Mouse (Mus musculus) effector memory CD4-positive, alpha-beta T cell, adult 5 months (primary cell): ENCODE data around the gene Smim6. TPM values are rescaled to one million over a fixed set of nuclear protein-coding genes. Genes with fewer than 3 reads are reported as not detected.

ENCODE experiments used
- polyA plus RNA-seq: library from polyadenylated mRNA; unstranded; fragments of 100-300 nt; shearing (Covaris generic); gene quantifications from one replicate; pipeline ENCODE4 v1.2.1, GENCODE M21; 2017

Smim6 gene
- 0.52 TPM for polyA plus RNA-seq

GRCm38 (mm10) chr11:115911632-115912376 is at the start of gene Smim6:
TSS of gene Smim6 (plus strand) at chr11:115912017.

GRCm38 (mm10) chr11:115899486-115900266 is 12.1 kb upstream of the Smim6 start, which contains the start of gene Smim5:
TSS of gene Smim5 (plus strand) at chr11:115899966.

GRCm38 (mm10) chr11:115933108-115933746 is 21.4 kb downstream of the Smim6 start, which contains the start of the genes Sap30bp and Recql5:
TSS of gene Sap30bp (plus strand) at chr11:115933282.
TSS of gene Recql5 (minus strand) at chr11:115933477.

Other genes starting within 250 kb of the Smim6 start
- gene Grb2, start 203.4 kb upstream of the Smim6 start, polyA plus RNA-seq = 232 TPM
- 26.1 TPM for gene Tmem94, start 146.6 kb upstream of the Smim6 start, polyA plus RNA-seq
- 1.9 TPM for gene Caskin2, start 98.4 kb upstream of the Smim6 start, polyA plus RNA-seq
- gene Tsen54, start 97.3 kb upstream of the Smim6 start, polyA plus RNA-seq = 23.9 TPM
- 29.2 TPM for gene Llgl2, start 88.0 kb upstream of the Smim6 start, polyA plus RNA-seq
- gene Myo15b, start 53.6 kb upstream of the Smim6 start, polyA plus RNA-seq = 0.07 TPM
- 0.60 TPM for gene Smim5, start 12.1 kb upstream of the Smim6 start, polyA plus RNA-seq
- 30.1 TPM for gene Sap30bp, start 21.3 kb downstream of the Smim6 start, polyA plus RNA-seq
- 9.4 TPM for gene Recql5, start 21.5 kb downstream of the Smim6 start, polyA plus RNA-seq
- gene Itgb4, start 62.7 kb downstream of the Smim6 start, polyA plus RNA-seq = not detected
- gene Galk1, start 100.7 kb downstream of the Smim6 start, polyA plus RNA-seq = 16.1 TPM
- gene H3f3b, start 115.9 kb downstream of the Smim6 start, polyA plus RNA-seq = 2,052 TPM
- gene Unk, start 118.3 kb downstream of the Smim6 start, polyA plus RNA-seq = 35.8 TPM
- 80.3 TPM for gene Unc13d, start 165.9 kb downstream of the Smim6 start, polyA plus RNA-seq
- 312 TPM for gene Wbp2, start 175.0 kb downstream of the Smim6 start, polyA plus RNA-seq
- 0.50 TPM for gene Trim47, start 215.2 kb downstream of the Smim6 start, polyA plus RNA-seq
- gene Trim65, start 219.1 kb downstream of the Smim6 start, polyA plus RNA-seq = 12.1 TPM
- 73.9 TPM for gene Mrpl38, start 226.9 kb downstream of the Smim6 start, polyA plus RNA-seq